Comparison of ENCODE assay signal across 9 mouse cellular contexts in the genomic region with DNA sequence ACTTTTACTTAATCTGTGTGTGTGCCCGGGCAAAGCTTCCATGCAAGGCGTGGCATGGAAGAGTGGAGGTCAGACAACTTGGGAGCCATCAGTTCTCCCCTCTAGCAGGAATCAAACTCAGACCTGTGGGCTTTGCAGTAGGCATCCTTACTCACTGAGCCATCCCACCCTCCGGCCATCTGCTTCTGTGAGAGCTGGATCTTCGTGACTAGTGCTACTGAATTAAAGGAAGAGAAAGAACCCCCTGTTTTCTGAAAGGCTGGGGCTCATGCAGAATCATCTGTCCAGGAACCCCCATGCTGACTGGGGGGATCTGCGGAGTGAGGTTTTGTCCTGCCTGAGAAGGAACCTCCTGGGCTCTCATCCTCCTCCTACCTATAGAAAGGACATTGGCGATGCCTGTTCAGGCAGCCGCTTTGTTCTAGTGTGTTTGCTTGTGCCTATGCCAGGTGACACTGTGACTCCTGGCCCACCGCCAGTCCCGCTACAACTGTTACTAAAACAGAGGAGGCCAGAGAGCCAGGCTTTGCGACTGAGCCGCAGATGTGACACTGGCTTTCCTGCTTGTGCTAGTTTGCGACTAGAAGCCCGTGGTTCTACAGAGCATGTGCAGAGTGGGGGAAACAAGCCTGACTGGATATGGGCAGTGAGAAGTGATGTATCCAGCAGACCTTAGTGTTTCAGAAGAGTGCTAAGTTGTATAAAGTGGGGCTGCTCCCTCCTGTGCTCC.
DNase-seq lines count a peak whose midpoint lies in the region; ATAC-seq lines count a peak whose summit lies in the region.
"Had no signal": no experiment of that assay in that cellular context is flagged by ENCODE, and none has a peak within 500 bp of the region (broad histone marks: within the 10 kb centered on the region; RNA-seq: fewer than 3 reads in every experiment).

No protein-coding gene starts in this region.

- WGBS in heart, embryonic 16.5 days = 40% methylated on average over 13 of the region's 13 CpGs

- ATAC-seq in CD4-positive, CD25-positive, alpha-beta regulatory T cell, adult 4 months = peak; percentile 26
- peak; percentile 79 for ATAC-seq in heart, embryonic 16.5 days (replicated peaks; ENCODE audit: extremely low read depth, insufficient read depth, low FRiP score)
- no peak for ATAC-seq in activated CD4-positive, CD25-positive, alpha-beta regulatory T cell, adult 4 months

- H3K36me3 ChIP-seq in heart, embryonic 16.5 days (ENCODE audit: control insufficient read depth, insufficient read depth) = no peaks in the 10 kb centered on the region
- H3K36me3 ChIP-seq: liver, embryonic 15.5 days had no signal

- peaks cover 28% of the 10 kb centered on the region for H3K4me1 ChIP-seq in heart, embryonic 16.5 days (ENCODE audit: control insufficient read depth, insufficient read depth, low read length)

- peak; percentile 74 for DNase-seq in Muller cell, postnatal 12 days (ENCODE audit: inconsistent ontology term)
- peak; percentile 75 to 78 for DNase-seq in cerebellum, postnatal 36 days
- DNase-seq in kidney, postnatal 4 days = peak; percentile 84 to 88
- DNase-seq in naive thymus-derived CD4-positive, alpha-beta T cell, adult 2 months (ENCODE audit: low read depth) = peak; percentile 48
- no peak for DNase-seq in spleen, adult 12 weeks (ENCODE audit: low spot score)

- no peaks in the 10 kb centered on the region for H3K9me3 ChIP-seq in heart, embryonic 16.5 days (replicated peaks; ENCODE audit: control insufficient read depth, low read length)
- H3K9me3 ChIP-seq: liver, embryonic 15.5 days had no signal

- H3K4me2 ChIP-seq in heart, embryonic 16.5 days (ENCODE audit: low read depth, low read length) = peak overlapping the region; percentile 45
- H3K4me2 ChIP-seq: liver, embryonic 15.5 days had no signal

- no peaks in the 10 kb centered on the region for H3K27me3 ChIP-seq in heart, embryonic 16.5 days (ENCODE audit: control insufficient read depth, insufficient read depth, low read length)
- H3K27me3 ChIP-seq: liver, embryonic 15.5 days had no signal

- no peak overlapping the region for H3K4me3 ChIP-seq in heart, embryonic 16.5 days (ENCODE audit: low read length)
- H3K4me3 ChIP-seq: liver, embryonic 15.5 days had no signal

- H3K27ac ChIP-seq in heart, embryonic 16.5 days (ENCODE audit: low read length) = peak overlapping the region; percentile 45
- H3K27ac ChIP-seq: liver, embryonic 15.5 days had no signal

- peak overlapping the region; percentile 6; the same call in 1 of the 2 replicates for H3K9ac ChIP-seq in heart, embryonic 16.5 days (ENCODE audit: low read length)
- H3K9ac ChIP-seq: liver, embryonic 15.5 days had no signal
